In the genomic region with DNA sequence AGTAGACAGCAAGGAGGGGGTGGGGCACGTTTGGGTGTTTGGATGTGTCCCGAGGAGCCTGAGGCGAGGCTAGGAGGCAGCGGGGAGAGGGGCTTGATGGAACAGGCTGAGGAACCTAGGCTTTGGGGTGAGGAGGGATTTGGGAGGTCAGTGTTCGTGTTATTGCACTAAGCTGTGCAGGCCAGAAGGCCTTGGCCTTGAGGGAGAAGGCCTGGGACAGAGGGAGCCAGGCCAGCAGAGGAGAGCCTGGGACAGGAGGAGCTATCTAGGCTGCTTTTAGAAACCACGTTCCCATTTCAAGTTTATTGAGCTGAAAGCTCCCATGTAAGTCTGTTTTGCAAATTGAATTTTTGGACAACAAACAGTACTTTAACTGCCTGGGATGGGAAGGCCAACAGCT, we compare ENCODE assay signal across 20 mouse cellular contexts. TPM values are rescaled to one million over a fixed set of nuclear protein-coding genes. Genes with fewer than 3 reads are reported as not detected.
A peak's percentile ranks its signal among the peaks of the same experiment; 100 is the strongest.
DNase-seq lines count a peak whose midpoint lies in the region; TF ChIP-seq lines count a peak whose summit lies in the region.
"Had no signal": no experiment of that assay in that cellular context is flagged by ENCODE, and none has a peak within 500 bp of the region (broad histone marks: within the 10 kb centered on the region; RNA-seq: fewer than 3 reads in every experiment).

No protein-coding gene starts in this region.

- H3K27ac ChIP-seq in gastrocnemius, adult 2 months = 0 out of 2 replicates have a peak overlapping the region, but pooled peaks have one; percentile 8
- H3K27ac ChIP-seq: embryonic facial prominence, embryonic 13.5 days; embryonic facial prominence, embryonic 15.5 days; forebrain, embryonic 10.5 days; forebrain, embryonic 12.5 days had no signal

- no peak for TF ChIP-seq CTCF in gastrocnemius, adult 2 months (IDR thresholded peaks at IDR 0.05)

- no peak overlapping the region for H3K4me3 ChIP-seq in gastrocnemius, adult 2 months
- H3K4me3 ChIP-seq: embryonic facial prominence, embryonic 13.5 days; embryonic facial prominence, embryonic 15.5 days; erythroblast, embryonic 14.5 days; forebrain, embryonic 10.5 days; forebrain, embryonic 12.5 days had no signal

- DNase-seq in adrenal gland, adult (ENCODE audit: inconsistent age in 2 of 2, low spot score in 1 of 2) = peak; percentile 62 to 82
- DNase-seq in adrenal gland, adult 8-10 months = no peak
- DNase-seq in adrenal gland, postnatal 10 days = peak; percentile 40
- DNase-seq in adrenal gland, postnatal 4 days (ENCODE audit: low spot score in 2 of 2) = no peak
- DNase-seq in gastrocnemius, adult 2 months = peak; percentile 40
- no peak for DNase-seq in gastrocnemius, adult 18-20 months (ENCODE audit: low spot score)
- no peak for DNase-seq in retina, postnatal 1 day
- DNase-seq: B cell, adult 2 months; cerebellum, adult 11 months; cerebellum, adult 18-20 months; cerebellum, adult 8-10 months; cerebellum, adult 9-11 months; cerebellum, postnatal 14 days; cerebellum, postnatal 36 days; embryo, embryonic 11 days had no signal

- intact Hi-C loops in gastrocnemius, adult 2 months (cut with DNase I) = no loop called here

RNA-seq across cellular contexts. Expression of a gene that starts 46.5 kb away (rescaled TPM):
- total RNA-seq in adrenal gland, adult 8-10 months (2022) = 10 to 100 TPM; 43.0 to 72.3 (median 58.4) TPM
- total RNA-seq in adrenal gland, postnatal 10 days (2021) = 10 to 100 TPM; 36.9 to 40.3 TPM
- total RNA-seq in adrenal gland, postnatal 4 days (2021) = 10 to 100 TPM; 52.4 to 53.9 TPM
- 10 to 100 TPM; 43.5 to 55.3 TPM for total RNA-seq in gastrocnemius, adult 2 months (2021)
- total RNA-seq in gastrocnemius, adult 18-20 months (2021) = 10 to 100 TPM; 46.8 to 62.9 TPM

Comparison
In these comparisons a context has a peak if more than half of its experiments do, and no peak if none do; other contexts are left out.
1. DNase-seq: peak in adrenal gland, adult (2 of 2), adrenal gland, postnatal 10 days (single experiment) and gastrocnemius, adult 2 months (single experiment); none in adrenal gland, adult 8-10 months (single experiment), adrenal gland, postnatal 4 days (0 of 2), gastrocnemius, adult 18-20 months (single experiment) and retina, postnatal 1 day (single experiment).